In the genomic region with DNA sequence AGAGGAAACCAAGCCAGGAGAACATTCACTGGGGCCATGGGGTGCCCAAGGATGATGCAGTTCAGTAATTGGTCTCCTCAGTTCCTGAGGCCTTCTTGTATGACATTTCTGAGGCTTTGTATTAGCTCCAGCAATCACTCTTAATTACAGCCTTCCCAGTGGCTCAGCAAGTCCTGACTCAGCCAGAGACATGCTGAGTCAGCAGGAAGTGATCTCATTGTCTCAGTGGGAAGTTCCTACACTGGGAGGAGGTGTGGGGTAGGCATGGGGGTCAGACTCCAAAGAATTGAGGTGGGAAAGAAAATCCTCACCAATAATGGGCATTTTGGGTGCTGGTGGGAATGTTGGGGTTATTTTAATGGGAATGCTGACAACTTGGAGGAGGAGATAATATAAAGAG, we compare ENCODE assay signal across 20 mouse cellular contexts.
DNase-seq lines count a peak whose midpoint lies in the region; TF ChIP-seq lines count a peak whose summit lies in the region.
"Had no signal": no experiment of that assay in that cellular context is flagged by ENCODE, and none has a peak within 500 bp of the region (broad histone marks: within the 10 kb centered on the region; RNA-seq: fewer than 3 reads in every experiment).

No protein-coding gene starts in this region.

- no peak overlapping the region for H3K4me3 ChIP-seq in heart, embryonic 10.5 days
- H3K4me3 ChIP-seq in CH12.LX (replicated peaks in 1 of 3; ENCODE audit: low read depth in 2 of 3, low read length in 2 of 3, poor library complexity in 1 of 3) (no peak overlapping the region), MEL (ENCODE audit: control insufficient read depth in 1 of 2, insufficient read depth in 1 of 2, low read depth in 2 of 2, low read length in 2 of 2) (no peak overlapping the region)
- H3K4me3 ChIP-seq: forebrain, embryonic 13.5 days; gastrocnemius, adult 2 months; hindbrain, embryonic 13.5 days; intestine, embryonic 15.5 days had no signal

- no peaks in the 10 kb centered on the region for H3K36me3 ChIP-seq in heart, embryonic 10.5 days
- H3K36me3 ChIP-seq in CH12.LX (replicated peaks in 1 of 2; ENCODE audit: control insufficient read depth in 1 of 2, insufficient read depth in 1 of 2, low read length in 1 of 2) (no peaks in the 10 kb centered on the region), MEL (ENCODE audit: control insufficient read depth in 1 of 2, insufficient read depth in 2 of 2, low read length in 2 of 2) (no peaks in the 10 kb centered on the region)
- H3K36me3 ChIP-seq: hindbrain, embryonic 13.5 days; intestine, embryonic 15.5 days had no signal

- dilution Hi-C loops in CH12.LX (cut with MboI; ENCODE audit: extremely low pct_ligation_motif_present, extremely low pct_unique_long_range_greater_than_20kb, low sequenced_read_pairs) = no loop called here

- no peak overlapping the region for H3K4me2 ChIP-seq in CH12.LX (ENCODE audit: insufficient read depth, low read depth, poor library complexity, severe bottlenecking)
- H3K4me2 ChIP-seq: forebrain, embryonic 13.5 days; hindbrain, embryonic 13.5 days; intestine, embryonic 15.5 days had no signal

- DNase-seq in heart, adult 11 months = peak; percentile 19
- DNase-seq in heart, embryonic 10.5 days (ENCODE audit: low spot score) = no peak
- no peak for DNase-seq in CH12.LX (ENCODE audit: extremely low read depth)
- DNase-seq in MEL (ENCODE audit: low read depth, low spot score) = no peak
- no peak for DNase-seq in adrenal gland, adult (ENCODE audit: inconsistent age in 2 of 2, low spot score in 1 of 2)
- DNase-seq in right cerebral cortex, postnatal 36 days (ENCODE audit: low spot score in 2 of 2) = no peak
- DNase-seq: adrenal gland, postnatal 10 days; B cell, adult 2 months; cerebellum, adult 11-12 months; cerebellum, adult 9-10 months; cerebellum, postnatal 25 days; forebrain, postnatal 0 days; gastrocnemius, adult 2 months; gastrocnemius, postnatal 25 days; heart, postnatal 10 days; heart, postnatal 4 days; kidney, adult 18-20 months had no signal

- no peaks in the 10 kb centered on the region for H3K9me3 ChIP-seq in heart, embryonic 10.5 days
- no peaks in the 10 kb centered on the region for H3K9me3 ChIP-seq in CH12.LX (replicated peaks; ENCODE audit: low read length)
- H3K9me3 ChIP-seq in MEL (replicated peaks; ENCODE audit: insufficient read depth, low read length) = no peaks in the 10 kb centered on the region
- H3K9me3 ChIP-seq: forebrain, embryonic 13.5 days; hindbrain, embryonic 13.5 days; intestine, embryonic 15.5 days had no signal

- H3K27me3 ChIP-seq in heart, embryonic 10.5 days (ENCODE audit: insufficient read depth, poor library complexity, severe bottlenecking) = no peaks in the 10 kb centered on the region
- H3K27me3 ChIP-seq in CH12.LX (replicated peaks) = no peaks in the 10 kb centered on the region
- H3K27me3 ChIP-seq in MEL (ENCODE audit: control insufficient read depth in 1 of 2, insufficient read depth in 2 of 2, low read length in 2 of 2) = no peaks in the 10 kb centered on the region
- H3K27me3 ChIP-seq: forebrain, embryonic 13.5 days; hindbrain, embryonic 13.5 days; intestine, embryonic 15.5 days had no signal

- TF ChIP-seq POLR2A in CH12.LX (IDR thresholded peaks at IDR 0.05; ENCODE audit: low read depth, low read length) (no peak), MEL (IDR thresholded peaks at IDR 0.05; ENCODE audit: control insufficient read depth in 1 of 2, insufficient read depth in 1 of 2, low read depth in 1 of 2, low read length in 2 of 2, poor library complexity in 1 of 2) (no peak)

- H3K27ac ChIP-seq in heart, embryonic 10.5 days = no peak overlapping the region
- no peak overlapping the region for H3K27ac ChIP-seq in CH12.LX (ENCODE audit: insufficient read depth, low read depth)
- no peak overlapping the region for H3K27ac ChIP-seq in MEL (ENCODE audit: control insufficient read depth, low read depth, low read length)
- H3K27ac ChIP-seq: forebrain, embryonic 13.5 days; gastrocnemius, adult 2 months; hindbrain, embryonic 13.5 days; intestine, embryonic 15.5 days had no signal

- TF ChIP-seq RAD21 in CH12.LX (IDR thresholded peaks at IDR 0.05; ENCODE audit: low read depth, low read length) (no peak), MEL (IDR thresholded peaks at IDR 0.05; ENCODE audit: low read depth, low read length) (no peak)

- in situ Hi-C loops in CH12.LX (cut with MboI; ENCODE audit: low pct_ligation_motif_present, low pct_unique_long_range_greater_than_20kb, low sequenced_read_pairs) = no loop called here

- TF ChIP-seq EP300 in CH12.LX (IDR thresholded peaks at IDR 0.05; ENCODE audit: low read length) (no peak), MEL (IDR thresholded peaks at IDR 0.05; ENCODE audit: low read depth in 1 of 2, low read length in 2 of 2) (no peak)

- peaks cover 7% of the 10 kb centered on the region for H3K4me1 ChIP-seq in heart, embryonic 10.5 days
- H3K4me1 ChIP-seq in CH12.LX (ENCODE audit: control insufficient read depth in 1 of 2, insufficient read depth in 2 of 2) (no peaks in the 10 kb centered on the region), MEL (ENCODE audit: control insufficient read depth in 1 of 2, insufficient read depth in 2 of 2, low read length in 2 of 2) (no peaks in the 10 kb centered on the region)
- H3K4me1 ChIP-seq: hindbrain, embryonic 13.5 days; intestine, embryonic 15.5 days had no signal

- no peak for TF ChIP-seq CTCF in CH12.LX (conservative IDR thresholded peaks at IDR 0.05 in 1 of 2, IDR thresholded peaks at IDR 0.05 in 1 of 2; ENCODE audit: low read depth in 2 of 2, low read length in 2 of 2)
- TF ChIP-seq CTCF in MEL (IDR thresholded peaks at IDR 0.05 in 2 of 3, conservative IDR thresholded peaks at IDR 0.05 in 1 of 3; ENCODE audit: control insufficient read depth in 1 of 3, insufficient read depth in 1 of 3, low read depth in 2 of 3, low read length in 3 of 3, poor library complexity in 1 of 3, severe bottlenecking in 1 of 3) = no peak

- H3K9ac ChIP-seq in CH12.LX (ENCODE audit: insufficient read depth, low read depth) (no peak overlapping the region), MEL (ENCODE audit: control insufficient read depth, low read depth, low read length, poor library complexity, severe bottlenecking) (no peak overlapping the region)
- H3K9ac ChIP-seq: forebrain, embryonic 13.5 days; forebrain, postnatal 0 days; hindbrain, embryonic 13.5 days; intestine, embryonic 15.5 days had no signal

- H3K79me2 ChIP-seq in CH12.LX (replicated peaks; ENCODE audit: control insufficient read depth, extremely low read depth, insufficient read depth, poor library complexity, severe bottlenecking) = no peaks in the 10 kb centered on the region
- no peaks in the 10 kb centered on the region for H3K79me2 ChIP-seq in MEL (ENCODE audit: control insufficient read depth, insufficient read depth, low read length, poor library complexity)

TF ChIP-seq in CH12.LX, 34 proteins besides CTCF, POLR2A, EP300 and RAD21:
- TF ChIP-seq ZC3H11A (IDR thresholded peaks at IDR 0.05; ENCODE audit: low read depth, low read length) (no peak), MAFK (IDR thresholded peaks at IDR 0.05; ENCODE audit: insufficient replicate concordance, low read length) (peak; percentile 93)

TF ChIP-seq in MEL, 35 proteins besides CTCF, POLR2A, EP300 and RAD21:
- TF ChIP-seq ELF1 (IDR thresholded peaks at IDR 0.05; ENCODE audit: low read depth, low read length) = no peak
- TF ChIP-seq MAFK (IDR thresholded peaks at IDR 0.05; ENCODE audit: borderline replicate concordance, low read depth, low read length) = 0 out of 2 replicates have a peak, but pooled peaks have one; percentile 7
